Mouse (Mus musculus) adipocyte (in vitro differentiated cells): ENCODE measurements around the gene Trem3.

Experiments
- DNase-seq: peaks from one replicate; pipeline ENCODE4 v3.0.0-alpha.2; 2016; ENCODE audit warnings: low spot score

Trem3 gene

GRCm38 (mm10) chr17:48272158-48272557 is 24.6 kb downstream of the Trem3 start:
- no peak for DNase-seq

GRCm38 (mm10) chr17:48272598-48272997 is 25.0 kb downstream of the Trem3 start:
- no peak for DNase-seq

GRCm38 (mm10) chr17:48274098-48274497 is 26.5 kb downstream of the Trem3 start:
- DNase-seq: no peak

- DNase-seq: peak; percentile 90
Observed at GRCm38 (mm10) chr17:48274885-48275284, 27.3 kb downstream of the Trem3 start.

GRCm38 (mm10) chr17:48275736-48276135 is 28.2 kb downstream of the Trem3 start:
- no peak for DNase-seq

GRCm38 (mm10) chr17:48278381-48278780 is 30.8 kb downstream of the Trem3 start:
- peak; percentile 17 for DNase-seq

GRCm38 (mm10) chr17:48279002-48279401 is 31.4 kb downstream of the Trem3 start:
- no peak for DNase-seq

GRCm38 (mm10) chr17:48280943-48281738 is 33.6 kb downstream of the Trem3 start:
- DNase-seq: no peak

GRCm38 (mm10) chr17:48281739-48282085 is 34.1 kb downstream of the Trem3 start:
- DNase-seq: no peak

- DNase-seq: peak; percentile 5
Observed at GRCm38 (mm10) chr17:48286765-48287164, 39.2 kb downstream of the Trem3 start.

GRCm38 (mm10) chr17:48287276-48287675 is 39.7 kb downstream of the Trem3 start:
- no peak for DNase-seq

GRCm38 (mm10) chr17:48293500-48294194 is 46.1 kb downstream of the Trem3 start:
- DNase-seq: no peak

GRCm38 (mm10) chr17:48299203-48299602 is 51.6 kb downstream of the Trem3 start, which contains the start of gene Treml2:
Gene Treml2, plus strand, starts transcription at chr17:48299498.
- no peak for DNase-seq

GRCm38 (mm10) chr17:48299756-48300155 is 52.2 kb downstream of the Trem3 start:
- no peak for DNase-seq

GRCm38 (mm10) chr17:48300199-48300598 is 52.6 kb downstream of the Trem3 start:
- no peak for DNase-seq

- DNase-seq: no peak
Observed at GRCm38 (mm10) chr17:48300861-48301260, 53.3 kb downstream of the Trem3 start.

GRCm38 (mm10) chr17:48301792-48302191 is 54.2 kb downstream of the Trem3 start:
- no peak for DNase-seq
